Mouse (Mus musculus): Measurements from ENCODE around the gene Phc1. TPM values are rescaled to one million over a fixed set of nuclear protein-coding genes. Genes with fewer than 3 reads are reported as not detected.

Phc1 gene
- polyA plus RNA-seq, 1 experiment from 2014 or later = 2.2 TPM

DNA sequence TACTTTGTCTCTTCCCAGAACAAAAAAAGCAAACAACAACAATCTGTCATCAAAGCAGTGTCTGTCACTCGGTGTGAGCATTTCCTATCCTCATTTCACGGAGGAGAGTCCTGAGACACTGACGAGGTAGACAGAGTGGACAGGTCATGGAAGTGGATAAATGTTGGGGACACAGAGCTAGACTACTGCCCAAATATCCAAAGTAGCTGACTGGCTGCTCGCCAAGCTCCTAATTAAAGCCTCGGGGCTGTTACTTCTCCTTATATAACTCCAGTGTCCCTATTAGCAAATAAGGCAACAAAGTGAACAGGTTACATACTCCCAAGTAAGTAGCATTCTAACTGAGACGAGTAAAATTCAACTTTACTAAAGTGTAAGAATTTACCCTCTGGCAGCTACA, 2.8 kb downstream of the Phc1 start:
- H3K36me3 ChIP-seq = peaks cover 6% of the 10 kb centered on the region
- peaks cover 10% of the 10 kb centered on the region; the same call in 1 of the 2 replicates for H3K27me3 ChIP-seq
- H3K9ac ChIP-seq = no peak overlapping the region
- H3K4me1 ChIP-seq (replicated peaks) = peaks cover 21% of the 10 kb centered on the region
- no peak overlapping the region for H3K4me2 ChIP-seq
- H3K4me3 ChIP-seq (replicated peaks) = no peak overlapping the region
- ATAC-seq (ENCODE audit: low read depth) = no peak
- no peak overlapping the region for H3K27ac ChIP-seq
- no peaks in the 10 kb centered on the region for H3K9me3 ChIP-seq (replicated peaks)
- no peak for DNase-seq
- 70% methylated on average over 6 of the region's 6 CpGs for WGBS (ENCODE audit: insufficient replicate concordance)

DNA sequence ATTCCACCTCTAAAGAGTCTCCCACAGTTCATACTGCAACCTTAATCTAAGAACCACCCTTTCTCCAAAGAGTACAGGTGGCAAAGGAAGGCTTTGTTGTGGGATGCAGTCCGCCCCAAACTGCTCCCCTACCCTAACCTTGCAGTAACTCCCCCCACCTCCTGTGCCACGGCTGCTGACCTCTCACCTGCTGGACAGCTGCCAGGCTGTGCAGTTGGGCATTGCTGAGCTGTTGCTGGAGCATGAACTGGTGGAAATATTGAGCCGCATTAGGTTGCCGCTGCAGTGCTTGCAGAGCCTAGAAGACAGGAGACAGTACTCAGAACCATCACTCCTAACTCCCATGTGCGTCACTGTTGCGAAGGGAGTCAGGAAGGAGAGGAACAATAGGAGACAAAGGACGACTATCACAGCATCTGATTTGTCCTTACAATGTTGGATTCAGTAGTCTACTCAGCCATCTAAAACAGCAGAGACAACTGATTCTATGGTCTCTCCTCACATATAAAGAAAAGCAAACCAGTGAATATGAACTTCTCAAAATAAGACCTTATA, 5.5 kb downstream of the Phc1 start:
- H3K27me3 ChIP-seq = peaks cover 10% of the 10 kb centered on the region; the same call in 1 of the 2 replicates
- DNase-seq (no peak), ATAC-seq (ENCODE audit: low read depth) (no peak)
- peaks cover 11% of the 10 kb centered on the region for H3K36me3 ChIP-seq
- H3K9ac ChIP-seq = no peak overlapping the region
- no peak overlapping the region for H3K4me3 ChIP-seq (replicated peaks)
- H3K27ac ChIP-seq = no peak overlapping the region
- peaks cover 13% of the 10 kb centered on the region; the same call in 1 of the 2 replicates for H3K4me1 ChIP-seq (replicated peaks)
- no peaks in the 10 kb centered on the region for H3K9me3 ChIP-seq (replicated peaks)
- WGBS (ENCODE audit: insufficient replicate concordance) = 72% methylated on average over 7 of the region's 7 CpGs
- H3K4me2 ChIP-seq = no peak overlapping the region

DNA sequence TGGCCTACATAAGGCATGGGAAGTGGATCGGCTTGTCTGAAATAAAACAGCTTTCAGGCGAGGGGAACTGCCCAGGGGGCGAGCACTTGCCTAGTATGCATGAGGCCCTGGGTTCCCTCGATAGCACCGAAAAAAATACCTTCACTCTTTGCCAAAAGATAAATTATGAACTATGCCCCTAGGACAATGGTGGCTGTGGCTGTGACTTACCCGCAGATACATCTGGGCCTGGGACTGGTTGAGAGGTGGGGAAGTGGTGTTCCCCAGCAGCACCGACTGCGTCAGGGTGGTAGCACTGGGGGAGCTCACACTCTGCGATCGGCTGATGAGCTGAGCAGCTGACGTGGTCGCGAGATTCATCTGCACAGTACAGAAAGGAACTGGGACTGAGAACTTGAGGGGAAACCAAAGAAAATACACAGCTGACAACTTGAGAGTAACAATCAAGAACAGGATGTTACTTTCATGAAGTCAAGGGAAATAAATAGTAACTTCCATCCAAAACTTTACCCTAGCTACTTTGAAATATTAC, 7.2 kb downstream of the Phc1 start:
- no peak for ATAC-seq (ENCODE audit: low read depth)
- Histone ChIP-seq H3K4me2 (no peak overlapping the region), H3K4me3 (replicated peaks) (no peak overlapping the region), H3K36me3 (peaks cover 17% of the 10 kb centered on the region), H3K9ac (no peak overlapping the region), H3K27ac (no peak overlapping the region), H3K27me3 (peaks cover under 1% of the 10 kb centered on the region; the same call in 1 of the 2 replicates), H3K9me3 (replicated peaks) (no peaks in the 10 kb centered on the region), H3K4me1 (replicated peaks) (peaks cover under 1% of the 10 kb centered on the region; the same call in 1 of the 2 replicates)
- no peak for DNase-seq
- 76% methylated on average over 13 of the region's 13 CpGs for whole genome bisulfite sequencing (ENCODE audit: insufficient replicate concordance)

DNA sequence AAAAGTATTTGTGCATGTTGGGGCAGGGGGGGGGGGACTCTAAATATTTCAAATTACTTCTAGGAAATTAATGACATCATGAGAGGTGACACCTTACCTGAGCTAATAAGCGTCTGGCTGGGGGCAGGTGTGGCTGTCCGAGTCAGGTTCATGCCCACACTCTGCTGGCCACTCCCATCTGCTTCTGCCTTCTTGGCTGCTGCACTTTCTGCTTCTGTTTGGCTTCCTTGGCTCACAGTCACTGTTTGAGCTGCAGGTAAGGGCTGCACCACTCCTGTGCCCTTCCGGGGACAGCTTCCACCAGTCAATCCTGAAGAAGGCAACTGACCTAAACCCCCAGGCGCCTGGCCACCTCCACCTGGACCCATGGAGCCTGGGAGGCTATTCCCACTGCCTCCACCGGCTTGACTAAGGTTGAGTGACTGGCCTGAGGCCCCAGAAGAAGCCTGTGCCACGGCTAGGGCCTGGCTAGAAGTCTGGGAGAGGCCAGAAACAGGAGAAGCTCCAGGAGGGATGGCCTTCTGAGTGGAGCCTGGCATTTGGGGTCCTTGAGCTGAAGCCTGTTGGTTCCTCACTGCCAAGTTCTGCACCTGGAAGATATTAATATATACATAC, 14.9 kb downstream of the Phc1 start:
- 77% methylated on average over 6 of the region's 6 CpGs for WGBS (ENCODE audit: insufficient replicate concordance)
- Histone ChIP-seq H3K9ac (no peak overlapping the region), H3K36me3 (peaks cover 17% of the 10 kb centered on the region), H3K9me3 (replicated peaks) (no peaks in the 10 kb centered on the region), H3K27ac (no peak overlapping the region), H3K4me1 (replicated peaks) (no peaks in the 10 kb centered on the region), H3K4me3 (replicated peaks) (no peak overlapping the region), H3K4me2 (no peak overlapping the region), H3K27me3 (no peaks in the 10 kb centered on the region)
- DNase-seq (no peak), ATAC-seq (ENCODE audit: low read depth) (no peak)

- Histone ChIP-seq H3K4me2 (no peak overlapping the region), H3K9ac (no peak overlapping the region), H3K36me3 (peaks cover 74% of the 10 kb centered on the region), H3K4me1 (replicated peaks) (no peaks in the 10 kb centered on the region), H3K9me3 (replicated peaks) (no peaks in the 10 kb centered on the region), H3K27ac (no peak overlapping the region), H3K27me3 (no peaks in the 10 kb centered on the region), H3K4me3 (replicated peaks) (no peak overlapping the region)
- DNase-seq (no peak), ATAC-seq (ENCODE audit: low read depth) (no peak)
- WGBS (ENCODE audit: insufficient replicate concordance) = 71% methylated on average over 1 of the region's 1 CpGs
These were observed 21.6 kb downstream of the Phc1 start for GRCm38 (mm10) chr6:122318726-122319125.

GRCm38 (mm10) chr6:122310187-122310820, 30.1 kb downstream of the Phc1 start:
- 38% methylated on average over 5 of the region's 5 CpGs for WGBS (ENCODE audit: insufficient replicate concordance)
- peaks cover 27% of the 10 kb centered on the region for H3K4me1 ChIP-seq (replicated peaks)
- peak overlapping the region; percentile 98 for H3K9ac ChIP-seq
- DNase-seq = no peak
- peaks cover 40% of the 10 kb centered on the region for H3K36me3 ChIP-seq
- H3K4me3 ChIP-seq (replicated peaks) = peak overlapping the region; percentile 99
- H3K27me3 ChIP-seq = no peaks in the 10 kb centered on the region
- no peaks in the 10 kb centered on the region for H3K9me3 ChIP-seq (replicated peaks)
- ATAC-seq (ENCODE audit: low read depth) = no peak
- H3K4me2 ChIP-seq = peak overlapping the region; percentile 88
- H3K27ac ChIP-seq = peak overlapping the region; percentile 89

DNA sequence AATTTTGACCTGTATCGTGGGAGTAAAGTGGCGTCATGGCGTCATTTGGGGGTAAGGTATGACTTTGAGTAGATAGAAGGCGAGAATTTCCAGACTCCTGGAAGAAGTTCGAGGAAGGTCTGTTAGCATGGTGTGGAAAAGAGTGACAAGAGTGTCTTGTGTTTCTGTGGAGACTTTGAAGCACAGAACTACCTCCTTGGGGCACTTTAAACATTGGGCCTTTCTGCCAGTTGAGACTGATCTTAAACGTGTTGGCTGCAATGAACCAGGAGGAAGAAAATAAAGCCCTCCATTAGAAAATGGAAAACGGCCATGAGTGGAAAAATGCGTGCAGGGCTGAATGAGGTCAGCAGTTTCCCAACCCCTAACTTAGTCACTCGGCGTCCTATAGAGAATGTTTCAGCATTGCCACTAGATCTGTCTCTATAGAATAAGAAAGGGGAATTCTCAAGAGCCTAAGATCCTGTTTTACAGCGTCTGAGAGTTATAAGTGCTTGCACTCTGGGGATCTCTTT, 30.9 kb downstream of the Phc1 start:
- Histone ChIP-seq H3K4me1 (replicated peaks) (peaks cover 27% of the 10 kb centered on the region), H3K27me3 (no peaks in the 10 kb centered on the region), H3K4me2 (peak overlapping the region; percentile 88), H3K4me3 (replicated peaks) (peak overlapping the region; percentile 99), H3K9me3 (replicated peaks) (no peaks in the 10 kb centered on the region), H3K27ac (peak overlapping the region; percentile 89), H3K9ac (peak overlapping the region; percentile 98), H3K36me3 (peaks cover 32% of the 10 kb centered on the region)
- 2% methylated on average over 11 of the region's 11 CpGs for whole genome bisulfite sequencing (ENCODE audit: insufficient replicate concordance)
- no peak for ATAC-seq (ENCODE audit: low read depth)
- DNase-seq = peak; percentile 15

GRCm38 (mm10) chr6:122308505-122309393, 31.6 kb downstream of the Phc1 start, which contains the start of gene M6pr:
M6pr (plus strand) TSS chr6:122308720.
- H3K4me3 ChIP-seq (replicated peaks) = peak within 1 kb of the TSS; percentile 99
- peak; percentile 97 for ATAC-seq (ENCODE audit: low read depth)

GRCm38 (mm10) chr6:122308136-122308504, 32.2 kb downstream of the Phc1 start:
- H3K36me3 ChIP-seq = peaks cover 18% of the 10 kb centered on the region
- no peak overlapping the region for H3K27ac ChIP-seq
- 66% methylated on average over 6 of the region's 6 CpGs for WGBS (ENCODE audit: insufficient replicate concordance)
- no peaks in the 10 kb centered on the region for H3K9me3 ChIP-seq (replicated peaks)
- H3K4me3 ChIP-seq (replicated peaks) = peak overlapping the region; percentile 99
- H3K27me3 ChIP-seq = no peaks in the 10 kb centered on the region
- H3K4me2 ChIP-seq = peak overlapping the region; percentile 88
- ATAC-seq (ENCODE audit: low read depth) (peak; percentile 0; the same call in 1 of the 2 replicates), DNase-seq (no peak)
- no peak overlapping the region for H3K9ac ChIP-seq
- peaks cover 27% of the 10 kb centered on the region for H3K4me1 ChIP-seq (replicated peaks)

More at GRCm38 (mm10) chr6:122308505-122309393, 31.6 kb downstream of the Phc1 start, which contains the start of gene M6pr:
- H3K36me3 ChIP-seq = peaks cover 24% of the 10 kb centered on the region
- peak within 1 kb of the TSS; percentile 88 for H3K4me2 ChIP-seq
- no peaks in the 10 kb centered on the region for H3K27me3 ChIP-seq
- H3K4me1 ChIP-seq (replicated peaks) = peaks cover 27% of the 10 kb centered on the region
- peak; percentile 94 for DNase-seq
- peak within 1 kb of the TSS; percentile 98 for H3K9ac ChIP-seq
- peak within 1 kb of the TSS; percentile 89 for H3K27ac ChIP-seq
- no peaks in the 10 kb centered on the region for H3K9me3 ChIP-seq (replicated peaks)
- WGBS (ENCODE audit: insufficient replicate concordance) = under 1% methylated on average over 49 of the region's 49 CpGs

DNA sequence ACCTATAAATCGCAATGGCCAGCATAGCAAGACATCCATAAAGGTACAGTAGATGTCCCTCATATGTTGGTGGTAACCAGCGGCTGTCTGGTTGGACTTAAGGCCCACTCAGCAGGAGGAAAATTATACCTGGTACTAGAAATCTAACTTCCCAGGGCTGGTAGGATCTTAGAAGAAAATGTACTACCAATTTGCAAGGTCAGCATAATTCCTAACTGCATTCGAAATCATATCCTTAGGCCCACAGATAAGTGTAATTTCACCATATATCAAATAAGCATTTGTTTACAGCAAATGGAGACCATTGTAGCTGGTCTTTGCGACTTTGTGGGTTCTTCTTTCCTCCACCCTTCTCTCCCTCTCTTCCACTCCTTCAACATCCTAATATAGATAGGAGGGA, 33.7 kb downstream of the Phc1 start:
- Histone ChIP-seq H3K9me3 (replicated peaks) (no peaks in the 10 kb centered on the region), H3K4me1 (replicated peaks) (peaks cover 25% of the 10 kb centered on the region), H3K27me3 (no peaks in the 10 kb centered on the region), H3K36me3 (peaks cover 4% of the 10 kb centered on the region), H3K9ac (no peak overlapping the region), H3K4me2 (no peak overlapping the region), H3K27ac (no peak overlapping the region), H3K4me3 (replicated peaks) (no peak overlapping the region)
- ATAC-seq (ENCODE audit: low read depth) = no peak
- no peak for DNase-seq
- WGBS (ENCODE audit: insufficient replicate concordance) = 69% methylated on average over 4 of the region's 4 CpGs
